Mouse (Mus musculus) layer of hippocampus, postnatal 14 days (tissue): Measurements from ENCODE around the gene Emc1. TPM values are rescaled to one million over a fixed set of nuclear protein-coding genes. Genes with fewer than 3 reads are reported as not detected.
A peak's percentile ranks its signal among the peaks of the same experiment; 100 is the strongest.
"Not testable (repeated sequence)": the region's sequence is repeated elsewhere in the genome, so short reads cannot be mapped to it uniquely, and the experiment has no call there.

Source experiments
- DNase-seq, 2 experiments: peaks; one replicate each; pipeline ENCODE4 v3.0.0; 2021 to 2022; ENCODE audit warnings: low spot score in 2 of 2, mixed read lengths in 1 of 2
- total RNA-seq, 2 experiments: library from RNA; stranded (reverse); gene quantifications; 2 replicates each; pipeline ENCODE4 v1.2.3; 2021

The Emc1 gene
- total RNA-seq, 2 experiments from 2014 or later: 83.6 to 88.6 TPM

DNA sequence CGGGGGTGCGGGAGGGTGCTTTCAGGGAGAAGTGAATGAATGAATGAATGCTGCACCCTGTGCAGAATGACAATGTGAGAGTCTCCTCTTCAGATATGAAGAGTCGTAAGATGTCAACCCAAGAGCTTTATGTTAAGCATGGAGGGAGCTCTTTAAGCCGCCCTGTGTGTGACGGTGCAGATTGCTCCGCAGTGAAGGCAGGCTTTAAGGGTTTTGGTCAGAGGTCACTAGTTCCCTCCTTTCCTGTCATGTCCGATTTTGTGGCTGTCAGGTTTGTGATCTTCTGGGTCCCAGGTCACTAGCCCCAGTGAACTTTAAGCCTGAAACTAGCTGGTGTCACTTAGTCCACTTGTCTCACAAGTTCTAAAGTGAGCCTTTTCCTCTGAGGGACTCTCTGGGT lies 445 bp downstream of the Emc1 start:
- no peak for DNase-seq

DNA sequence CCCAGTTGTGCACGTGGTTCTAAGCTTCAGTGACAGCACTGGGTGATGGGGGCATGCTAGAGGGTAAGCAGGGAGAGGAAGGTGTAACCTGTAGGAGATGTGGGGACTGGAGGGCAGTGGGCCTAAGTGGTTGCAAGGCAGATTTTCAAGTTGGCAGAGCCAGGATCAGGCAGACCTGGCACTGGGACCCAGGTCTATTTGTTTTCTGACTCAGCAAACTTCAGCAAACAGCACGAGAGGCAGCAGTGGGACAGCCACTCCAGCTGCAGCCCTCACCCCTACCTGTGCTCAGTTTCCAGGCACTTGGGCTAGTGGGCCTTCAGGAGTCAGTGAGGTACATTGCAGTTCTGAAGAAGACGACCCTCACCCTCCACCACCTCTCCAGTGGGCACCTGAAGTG lies 4.8 kb downstream of the Emc1 start:
- DNase-seq: no peak

DNA sequence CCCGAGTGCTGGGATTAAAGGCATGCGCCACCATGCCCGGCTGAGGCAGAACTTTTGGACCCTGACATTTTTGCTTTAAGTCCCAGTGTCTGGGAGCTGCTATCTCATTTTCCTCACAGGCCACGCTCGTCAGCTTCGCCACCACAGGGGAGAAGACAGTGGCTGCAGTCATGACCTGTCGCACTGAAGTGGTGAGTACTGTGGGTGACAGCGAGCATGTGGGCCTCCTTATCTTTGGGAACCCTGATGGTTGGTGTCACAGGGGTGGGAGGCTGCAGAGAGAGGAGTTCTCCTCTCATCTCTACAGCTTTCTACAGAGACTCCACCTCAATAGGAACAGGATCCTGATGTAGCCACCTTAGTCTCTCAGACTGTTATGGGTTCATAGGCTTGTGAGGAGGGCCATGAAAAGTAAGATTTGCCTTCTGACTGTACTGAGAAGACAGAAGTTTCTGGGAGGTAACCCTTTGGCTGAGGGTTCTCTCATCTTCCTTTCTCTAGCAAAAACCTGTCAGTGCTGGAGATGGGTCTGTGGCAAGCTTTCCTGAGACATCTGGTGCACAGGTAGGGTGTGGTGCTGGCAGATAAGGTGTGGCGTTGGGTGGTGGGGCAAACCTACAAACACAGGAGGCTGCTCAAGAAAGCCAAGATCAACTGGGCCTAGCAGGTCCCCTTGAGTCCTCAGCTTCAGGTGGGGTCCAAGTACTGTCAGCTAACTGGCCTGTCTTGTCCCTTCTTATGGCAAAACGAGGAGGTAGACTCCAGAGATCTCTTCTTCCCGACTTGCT lies 8.6 kb downstream of the Emc1 start:
- no peak for DNase-seq

DNA sequence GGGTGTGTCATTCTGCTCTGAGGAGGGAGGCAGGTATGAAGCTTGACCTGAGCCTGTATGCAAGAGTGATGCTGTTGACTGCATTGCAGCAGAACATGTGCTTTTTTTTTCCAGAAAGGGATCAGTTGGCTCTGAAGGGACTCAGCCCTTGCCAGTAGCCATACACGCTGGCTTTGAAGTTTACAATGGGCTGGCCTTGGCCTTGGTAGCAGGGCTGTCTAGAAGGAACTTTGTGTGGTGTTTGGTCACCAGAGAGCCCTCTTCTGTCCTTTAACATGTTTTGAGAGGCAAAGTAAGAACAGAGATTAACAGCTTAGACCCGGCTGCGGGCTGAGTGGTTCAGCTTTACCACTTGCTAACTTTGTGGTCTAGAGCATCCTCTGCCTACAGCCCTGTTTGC lies 14.9 kb downstream of the Emc1 start:
- no peak for DNase-seq

DNA sequence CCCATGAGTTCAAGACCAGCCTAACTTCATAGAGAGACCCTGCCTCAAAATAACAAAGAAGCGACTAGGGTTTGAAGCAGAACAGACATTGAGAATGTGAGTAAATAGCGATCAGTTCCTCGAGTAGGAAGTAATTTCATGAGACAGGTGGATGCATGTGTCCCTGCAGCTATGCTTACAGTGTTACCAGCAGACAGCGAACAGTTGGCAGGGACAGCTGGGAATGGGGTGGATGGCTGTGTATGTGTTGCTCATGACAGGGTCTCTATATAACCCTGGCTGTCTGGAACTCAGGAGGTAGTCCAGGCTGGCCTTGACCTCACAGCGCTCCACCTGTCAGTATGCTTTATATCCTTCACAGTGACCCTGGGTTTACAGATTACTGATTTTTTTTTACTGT lies 15.7 kb downstream of the Emc1 start:
- no peak for DNase-seq

DNA sequence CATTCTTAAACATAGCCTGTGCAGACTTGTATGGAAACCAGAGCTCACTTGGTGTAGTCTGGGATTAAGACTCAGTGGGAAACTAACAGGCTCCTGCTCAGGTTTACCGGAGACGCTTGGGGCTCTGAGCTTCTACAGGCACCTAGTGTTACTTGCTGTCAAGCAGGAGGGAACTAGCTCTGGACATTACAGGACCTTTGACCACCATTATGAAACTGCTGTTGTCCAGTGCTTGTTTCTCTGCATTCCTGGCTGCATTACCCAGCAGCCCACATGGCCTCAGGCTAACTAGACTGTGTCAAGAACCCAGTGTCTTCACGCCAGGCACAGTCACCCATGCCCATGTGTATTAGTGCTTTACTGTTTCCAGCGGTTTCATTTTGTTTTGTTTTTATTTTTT lies 20.7 kb downstream of the Emc1 start:
- DNase-seq: no peak

DNA sequence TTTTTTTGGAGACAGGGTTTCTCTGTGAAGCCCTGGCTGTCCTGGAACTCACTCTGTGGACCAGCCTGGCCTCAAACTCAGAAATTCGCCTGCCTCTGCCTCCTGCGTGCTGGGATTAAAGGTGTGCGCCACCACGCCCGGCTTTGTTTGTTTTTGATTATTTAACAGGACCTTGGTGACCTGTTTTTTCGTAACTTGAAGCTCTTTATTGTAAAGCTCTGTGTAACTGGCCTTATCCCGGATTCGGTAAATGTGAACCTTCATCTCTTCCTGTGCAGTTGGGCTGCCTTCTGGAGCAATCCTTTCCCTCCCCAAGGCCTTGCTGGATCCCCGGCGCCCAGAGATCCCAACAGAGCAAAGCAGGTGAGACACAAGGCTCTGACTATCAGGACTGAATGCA lies 21.1 kb downstream of the Emc1 start:
- DNase-seq: no peak

DNA sequence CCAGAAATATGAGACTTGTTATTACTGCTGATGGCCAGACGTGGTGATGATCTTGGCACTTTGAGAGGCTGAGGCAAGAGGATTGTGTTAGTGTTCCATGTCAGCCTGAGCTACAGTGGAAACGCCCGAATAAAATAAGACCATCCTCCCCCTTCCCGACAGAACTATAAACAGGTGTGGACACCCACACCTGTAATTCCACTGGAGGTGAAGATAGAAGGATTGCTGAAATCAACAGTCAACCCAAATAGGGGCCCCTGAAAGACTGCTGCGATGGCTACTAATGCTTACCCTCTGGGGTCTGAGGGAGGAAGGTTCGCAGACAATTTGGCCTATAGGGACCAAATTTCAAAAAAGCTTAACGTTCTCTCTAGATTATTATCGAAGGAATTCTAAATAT lies 27.3 kb downstream of the Emc1 start:
- no peak for DNase-seq

DNA sequence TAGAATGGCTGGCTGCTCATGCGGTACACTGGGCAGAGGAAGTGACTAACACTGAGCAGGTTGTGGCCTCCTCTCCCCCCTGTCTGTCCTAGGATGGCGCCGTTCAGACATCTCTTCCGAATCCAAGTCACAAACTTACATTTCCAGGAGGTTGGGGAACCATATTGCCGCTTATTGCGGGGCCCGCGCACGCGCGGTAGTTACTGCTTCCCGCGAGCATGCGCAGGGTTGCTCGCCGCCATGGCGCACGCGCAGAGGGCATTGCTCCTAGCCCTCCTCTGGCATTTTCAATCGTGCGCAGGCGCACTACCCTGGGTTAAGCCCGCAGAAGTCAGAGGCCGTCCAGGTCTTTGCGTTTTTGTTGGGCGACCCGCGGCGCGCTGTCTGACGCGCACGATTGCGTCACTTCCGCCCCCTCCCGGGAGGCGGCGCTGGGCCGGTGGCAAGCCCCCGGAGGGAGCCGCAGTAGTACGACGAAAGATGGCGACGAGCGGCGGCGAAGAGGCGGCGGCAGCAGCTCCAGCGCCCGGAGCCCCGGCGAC lies 27.9 kb downstream of the Emc1 start:
- DNase-seq: peak; percentile 100

DNA sequence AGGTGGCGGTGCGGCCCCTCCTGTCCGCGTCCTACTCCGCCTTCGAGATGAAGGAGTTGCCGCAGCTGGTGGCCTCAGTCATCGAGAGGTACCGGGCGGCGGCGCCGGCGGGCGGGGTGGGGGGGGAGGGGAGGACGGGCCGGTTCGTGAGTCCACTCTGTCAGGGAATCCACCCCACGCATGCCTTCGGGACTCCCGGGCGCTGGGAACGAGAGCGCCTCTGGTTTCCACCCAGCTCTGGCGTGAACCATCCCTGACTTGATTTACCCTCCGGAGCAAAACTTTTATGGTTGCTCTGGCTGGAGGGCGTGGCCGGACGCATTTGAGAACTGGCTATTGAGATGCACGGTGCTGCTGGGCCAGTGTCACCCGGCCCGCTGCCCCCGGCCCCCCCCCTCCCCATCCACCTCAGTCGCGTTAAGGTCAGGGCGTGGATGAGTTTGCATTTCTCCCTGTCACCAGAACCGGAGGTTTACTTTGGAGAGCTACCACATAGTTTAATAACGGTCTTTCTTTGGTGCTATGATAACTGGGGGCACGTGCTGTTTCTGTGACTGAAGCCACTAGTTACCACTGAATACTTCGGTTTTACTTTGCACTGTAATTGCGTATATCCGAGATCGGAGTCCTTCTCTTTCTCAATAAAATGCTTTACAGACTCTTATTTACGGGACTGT lies 28.5 kb downstream of the Emc1 start:
- DNase-seq: no peak

DNA sequence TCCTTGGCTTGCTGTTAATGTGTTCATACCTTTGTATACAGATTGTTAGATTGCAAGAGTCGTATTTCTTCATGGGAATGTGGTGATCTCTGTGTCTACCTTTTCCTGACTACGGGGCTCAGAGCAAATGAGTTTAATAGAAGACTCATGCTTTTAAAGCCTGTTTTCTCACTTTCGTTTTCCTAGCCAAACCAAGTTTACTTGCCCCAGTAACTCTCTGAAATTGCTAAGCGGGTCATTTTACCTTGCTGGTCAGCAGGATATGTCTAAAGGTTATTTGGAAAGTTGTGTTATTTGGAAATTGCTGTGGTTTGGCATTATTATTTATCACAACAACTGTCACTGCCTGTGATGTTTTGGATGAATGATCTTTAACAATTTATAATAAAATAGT lies 29.1 kb downstream of the Emc1 start:
- no peak for DNase-seq

DNA sequence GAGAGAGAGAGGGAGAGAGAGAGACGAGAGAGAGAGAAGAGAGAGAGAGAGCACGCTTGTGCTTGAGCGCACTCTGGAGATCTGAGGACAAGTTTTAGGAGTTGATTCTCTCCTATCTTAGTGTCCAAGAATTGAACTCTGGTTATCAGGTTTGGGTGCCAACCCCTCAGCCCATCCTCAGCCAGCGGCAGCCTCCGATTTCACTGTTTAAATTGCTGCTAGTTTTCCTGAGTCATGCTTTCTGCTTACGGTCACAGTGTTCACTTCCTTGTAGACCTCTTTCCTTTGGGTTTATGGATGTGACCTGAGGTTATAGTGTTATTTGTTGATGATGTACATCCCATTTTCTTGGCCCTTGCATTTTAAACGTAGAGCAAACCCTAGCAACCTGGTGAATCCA lies 29.8 kb downstream of the Emc1 start:
- no peak for DNase-seq

DNA sequence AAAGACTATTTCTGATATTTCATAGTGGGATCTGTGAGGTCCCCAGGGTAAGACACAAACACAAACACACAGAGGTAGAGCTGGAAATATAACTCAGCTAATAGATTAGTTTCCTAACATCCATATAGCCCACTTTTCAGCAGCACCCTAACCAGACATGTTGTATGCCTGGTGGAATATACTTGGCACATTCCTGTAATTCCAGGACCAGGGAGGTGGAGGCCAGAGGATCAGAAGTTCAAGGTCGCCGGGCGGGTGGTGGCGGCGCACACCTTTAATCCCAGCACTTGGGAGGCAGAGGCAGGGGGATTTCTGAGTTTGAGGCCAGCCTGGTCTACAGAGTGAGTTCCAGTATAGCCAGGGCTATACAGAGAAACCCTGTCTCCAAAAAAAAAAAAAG lies 33.5 kb downstream of the Emc1 start:
- not testable (repeated sequence) for DNase-seq

DNA sequence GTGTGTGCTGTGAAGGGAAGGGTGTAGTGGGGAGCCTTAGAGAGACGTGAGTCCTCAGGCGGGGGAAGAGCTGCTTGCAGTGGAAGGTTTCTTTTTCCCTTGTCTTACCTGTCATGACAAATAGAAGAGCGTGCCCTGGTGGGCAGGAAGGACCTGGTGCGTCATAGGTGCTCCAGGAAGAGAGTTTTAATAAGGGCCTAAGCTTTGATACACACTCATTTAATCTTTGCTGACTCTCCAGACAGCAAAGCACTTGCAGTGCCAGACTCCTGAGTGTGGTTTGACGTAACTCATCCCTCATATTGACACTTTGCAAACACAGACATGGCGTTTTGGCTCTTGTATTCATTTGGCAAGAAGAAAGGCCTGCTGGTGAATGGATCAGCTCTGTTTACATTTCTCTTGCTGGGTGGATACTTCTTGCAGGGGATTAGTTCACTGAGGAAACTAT lies 34.5 kb downstream of the Emc1 start:
- DNase-seq: peak in 1 of 2 experiments; percentile 10

DNA sequence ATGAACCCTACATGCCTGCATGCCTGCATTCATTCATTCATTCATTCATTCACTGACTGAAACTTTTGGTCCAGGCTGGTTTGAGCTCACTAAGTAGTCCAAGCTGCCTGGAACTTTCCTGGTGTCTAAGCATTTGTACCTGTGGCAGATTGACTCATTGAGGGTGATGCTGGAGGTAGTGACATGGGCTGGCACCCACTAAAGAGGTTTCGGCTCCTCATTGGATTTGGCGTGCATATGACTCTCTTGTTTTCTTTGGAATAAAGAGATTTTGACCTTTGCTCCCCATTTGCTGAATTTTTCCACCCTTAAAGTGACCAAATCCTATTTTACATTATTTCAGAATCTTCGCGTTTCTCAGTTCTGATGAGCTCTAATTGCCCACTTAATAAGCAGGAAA lies 37.2 kb downstream of the Emc1 start:
- DNase-seq: no peak

DNA sequence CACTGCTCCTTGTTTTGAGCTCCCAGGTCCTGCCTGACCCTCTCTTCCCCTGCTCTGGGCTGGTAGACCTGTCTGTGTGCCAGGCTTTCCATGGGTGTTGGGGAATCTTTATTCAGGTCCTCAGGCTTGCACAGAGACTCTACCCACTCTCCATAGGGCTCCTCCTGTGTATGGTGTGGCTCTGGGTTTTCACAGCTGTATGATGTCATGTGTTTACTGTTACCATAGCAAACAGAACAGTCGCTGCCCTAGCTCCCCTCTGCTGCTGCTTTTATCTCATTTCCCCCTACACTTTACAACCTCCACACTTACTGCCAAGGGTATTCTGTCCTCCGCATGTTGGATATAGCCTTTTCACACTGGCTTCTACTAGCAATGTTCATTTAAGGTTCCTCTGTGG lies 43.0 kb downstream of the Emc1 start:
- no peak for DNase-seq

DNA sequence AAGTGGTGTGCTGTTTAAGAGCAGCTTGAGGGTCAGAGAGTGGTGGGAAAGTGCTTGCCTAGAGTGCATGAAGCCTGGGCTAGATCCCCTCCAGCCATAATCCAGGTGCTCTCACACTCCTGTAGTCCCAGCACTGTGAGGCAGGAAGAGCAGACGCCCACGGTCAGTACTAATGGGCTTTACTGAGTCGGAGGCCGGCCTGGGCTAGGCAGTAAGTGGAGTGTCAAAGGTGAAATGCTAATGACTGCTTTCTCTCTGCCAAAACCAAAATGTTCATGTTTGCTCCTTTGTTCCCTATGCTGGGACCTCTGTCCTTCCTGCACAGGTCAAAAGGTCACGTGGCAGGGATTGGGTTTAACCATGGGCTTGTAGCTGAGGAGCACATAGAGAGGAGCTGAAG lies 48.1 kb downstream of the Emc1 start:
- no peak for DNase-seq

DNA sequence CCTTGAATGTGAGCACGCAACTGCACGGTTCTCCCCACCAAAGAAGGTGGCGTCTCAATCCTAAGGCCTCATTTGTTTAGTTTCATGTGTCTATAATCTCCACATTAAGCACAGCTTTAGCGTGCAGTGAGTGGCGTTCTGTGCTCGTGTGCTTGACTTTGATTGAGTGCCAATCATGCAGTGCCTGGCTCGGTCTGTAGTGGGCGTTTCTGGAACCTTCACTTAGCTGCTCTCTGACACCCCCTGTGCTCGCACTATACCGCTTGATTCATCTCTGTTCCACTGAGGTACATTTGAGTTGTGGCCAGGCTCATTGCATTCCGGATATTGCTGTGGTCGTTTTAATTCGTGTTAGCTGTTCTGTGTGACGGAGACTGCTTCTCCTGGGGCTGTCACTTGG lies 50.8 kb downstream of the Emc1 start:
- peak in 1 of 2 experiments; percentile 7 for DNase-seq

DNA sequence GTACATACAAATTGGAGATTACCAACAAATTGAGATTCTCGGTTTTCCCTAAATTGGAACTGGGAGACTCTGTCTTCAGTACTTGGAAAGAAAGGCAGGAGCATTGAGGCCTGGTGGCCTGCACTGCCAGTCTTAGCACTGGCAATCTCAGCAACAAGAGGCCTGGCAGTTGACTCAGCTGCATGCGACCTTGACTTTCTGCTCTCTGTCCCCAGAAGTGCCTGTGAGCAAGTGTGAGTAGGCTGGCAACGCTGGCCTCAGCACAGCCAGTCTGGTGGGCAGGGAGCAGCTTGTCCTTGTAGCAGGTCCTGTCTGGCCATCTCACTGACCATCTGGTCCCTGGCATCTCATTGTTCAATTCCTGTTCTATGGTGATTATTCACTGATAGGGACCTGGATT lies 59.0 kb downstream of the Emc1 start:
- DNase-seq: no peak

DNA sequence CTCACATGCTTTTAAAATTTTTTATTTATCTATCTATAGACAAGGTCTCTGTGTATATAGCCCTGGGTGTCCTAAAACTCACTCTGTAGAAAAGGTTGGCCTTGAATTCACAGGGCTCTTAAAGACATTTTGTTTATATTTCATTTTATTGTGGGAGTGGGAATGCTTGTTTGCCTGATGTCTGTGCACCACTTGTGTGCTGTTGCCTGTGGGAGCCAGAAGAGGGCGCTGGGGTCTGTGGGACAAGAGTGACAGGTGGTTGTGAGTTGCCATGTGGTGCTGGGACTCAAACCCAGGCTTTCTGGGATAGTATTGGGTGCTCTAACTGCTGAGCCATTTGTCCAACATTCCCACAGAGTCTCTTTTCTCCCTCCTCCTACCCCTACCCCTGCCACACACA lies 65.5 kb downstream of the Emc1 start:
- DNase-seq: no peak

DNA sequence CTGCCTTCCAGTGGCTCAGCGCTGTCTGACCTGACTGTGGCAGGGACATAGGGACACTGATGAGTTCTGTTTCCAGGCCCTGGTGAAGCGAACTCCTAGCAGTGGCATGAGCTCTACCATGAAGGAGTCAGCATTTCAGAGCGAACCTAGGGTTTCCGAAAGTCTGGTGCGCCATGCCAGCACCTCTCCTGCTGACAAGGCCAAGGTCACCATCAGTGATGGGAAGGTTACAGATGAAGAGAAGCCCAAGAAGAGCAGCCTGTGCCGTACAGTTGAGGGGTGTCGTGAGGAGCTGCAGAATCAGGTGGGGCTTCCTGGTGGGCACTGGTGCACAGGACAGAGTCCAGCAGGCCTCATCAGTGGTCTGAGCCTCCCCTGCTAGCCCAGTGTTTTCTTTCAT lies 69.2 kb downstream of the Emc1 start:
- DNase-seq: no peak

DNA sequence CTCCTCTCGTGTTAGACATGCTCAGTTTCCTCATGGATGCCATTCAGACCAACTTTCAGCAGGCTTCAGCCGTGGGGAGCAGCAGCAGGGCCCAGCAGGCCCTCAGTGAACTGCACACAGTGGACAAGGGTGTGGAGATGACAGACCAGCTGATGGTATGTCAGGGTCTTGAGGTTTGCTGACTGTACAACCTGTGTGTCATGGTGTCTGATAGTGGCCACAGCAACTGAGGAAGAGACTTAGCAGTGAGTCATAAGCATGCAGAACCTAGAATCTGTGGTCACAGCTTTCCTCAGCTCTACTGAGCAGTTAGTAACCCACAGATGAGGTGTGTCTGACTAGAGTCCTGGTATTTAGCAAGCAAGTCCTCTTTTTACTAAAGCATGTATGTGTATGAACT lies 70.0 kb downstream of the Emc1 start:
- no peak for DNase-seq

DNA sequence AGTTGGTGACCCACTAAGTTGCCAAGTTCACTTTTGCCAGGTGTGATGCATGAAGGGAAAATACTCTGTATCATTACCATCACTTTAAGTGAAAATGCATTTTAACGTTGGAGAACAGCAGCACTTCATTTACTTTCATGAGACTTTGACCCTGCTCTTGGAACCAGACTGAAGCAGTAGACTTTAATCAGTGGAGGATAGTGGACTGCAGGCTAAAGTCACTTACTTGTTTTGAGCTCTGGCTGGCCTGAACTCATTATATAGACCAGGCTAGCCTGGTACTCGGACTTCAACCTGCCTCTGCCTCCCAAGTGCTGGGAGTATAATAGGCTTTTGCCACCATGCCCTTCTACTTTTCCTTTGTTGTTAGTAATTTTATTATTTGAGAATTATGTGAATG lies 70.9 kb downstream of the Emc1 start:
- DNase-seq: no peak
